Mouse (Mus musculus): Measurements from ENCODE around the gene Gm9044. TPM values are rescaled to one million over a fixed set of nuclear protein-coding genes. Genes with fewer than 3 reads are reported as not detected.
"Not testable (repeated sequence)": the region's sequence is repeated elsewhere in the genome, so short reads cannot be mapped to it uniquely, and the experiment has no call there.

The Gm9044 gene
- 0.08 TPM in 1 of 2 replicates, not detected in the other for polyA plus RNA-seq (2015; fragmentation: Nextera tagmentation; extraction: Ambion mirVana)

DNA sequence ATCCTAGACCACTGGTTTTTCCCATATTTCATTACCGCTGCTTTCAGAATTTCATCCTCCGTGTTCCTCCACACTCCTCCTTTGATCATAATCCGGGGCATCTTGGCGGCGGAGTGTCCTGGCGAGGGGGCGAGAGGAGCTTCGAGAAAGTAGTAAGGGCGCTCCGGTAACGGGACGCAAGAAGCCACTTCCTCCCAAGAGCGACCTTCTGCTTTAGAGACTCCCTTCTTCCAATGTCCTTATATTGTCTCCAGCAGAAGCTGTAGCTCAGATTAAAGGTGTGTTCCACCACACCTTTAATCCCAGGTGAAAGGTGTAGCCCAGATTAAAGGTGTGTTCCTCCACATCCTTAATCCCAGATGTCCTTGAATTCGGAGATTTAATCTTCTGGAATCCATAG, at the start of gene Gm9044:
TSS of gene Gm9044 (minus strand) at position 101 of the 400 bp plus-strand sequence.
- H3K9ac ChIP-seq; H3K4me2 ChIP-seq; H3K4me1 ChIP-seq (replicated peaks); H3K9me3 ChIP-seq; H3K4me3 ChIP-seq; H3K27me3 ChIP-seq; H3K27ac ChIP-seq; ATAC-seq (ENCODE audit: low FRiP score); H3K36me3 ChIP-seq: not testable (repeated sequence)
- WGBS, result no CpG with 5 or more reads among the region's 14 CpGs

DNA sequence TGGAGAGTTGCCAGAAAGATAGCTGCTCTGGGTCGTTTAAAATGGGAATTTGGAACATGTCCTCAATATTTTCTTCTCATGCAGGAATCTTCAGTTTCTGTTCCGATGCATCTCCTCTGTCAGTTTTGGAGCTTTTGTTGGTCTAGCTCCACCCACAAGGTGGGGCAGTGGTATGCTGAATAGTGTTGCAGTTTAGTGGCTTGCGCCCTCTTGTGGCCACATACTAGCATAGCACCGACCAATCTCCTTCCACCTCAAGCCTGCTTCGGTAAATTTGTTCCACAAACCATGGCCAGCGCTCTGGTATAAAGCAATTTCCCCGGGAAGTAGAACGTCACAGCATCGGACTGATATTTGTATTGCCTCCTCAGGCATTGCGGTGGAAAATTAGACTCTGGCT, 38.2 kb upstream of the Gm9044 start:
- Histone ChIP-seq H3K9me3 (no peaks in the 10 kb centered on the region), H3K9ac (no peak overlapping the region), H3K36me3 (no peaks in the 10 kb centered on the region), H3K27me3 (0 out of 2 replicates have a peak, but pooled peaks cover 4% of the 10 kb centered on the region), H3K4me2 (peak overlapping the region; percentile 36), H3K27ac (no peak overlapping the region), H3K4me1 (replicated peaks) (no peaks in the 10 kb centered on the region), H3K4me3 (0 out of 2 replicates have a peak overlapping the region, but pooled peaks have one; percentile 15)
- 8% methylated on average over 10 of the region's 10 CpGs for WGBS
- ATAC-seq (ENCODE audit: low FRiP score), result peak; percentile 88

DNA sequence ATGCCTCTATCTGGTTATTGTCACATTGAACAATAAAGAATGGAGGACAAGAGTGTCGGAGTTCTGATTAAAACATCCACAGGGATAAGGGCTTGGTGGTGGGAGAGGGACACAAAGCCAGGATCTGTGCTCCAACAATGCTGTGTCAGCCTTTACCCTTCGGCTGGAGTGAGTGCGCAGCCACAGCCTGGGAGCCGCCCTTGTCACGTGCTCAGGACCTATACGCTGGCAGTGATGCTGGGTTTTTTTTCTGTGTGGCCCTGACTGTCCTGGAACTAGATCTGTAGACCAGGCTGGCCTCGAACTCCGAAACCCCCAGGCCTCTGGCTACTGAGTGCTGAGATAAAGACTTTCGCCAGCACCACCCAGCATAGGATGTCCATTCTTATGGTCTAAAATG, 37.3 kb upstream of the Gm9044 start:
- Histone ChIP-seq H3K9ac (no peak overlapping the region), H3K27ac (no peak overlapping the region), H3K4me3 (no peak overlapping the region), H3K4me2 (no peak overlapping the region), H3K4me1 (replicated peaks) (no peaks in the 10 kb centered on the region), H3K36me3 (no peaks in the 10 kb centered on the region), H3K9me3 (no peaks in the 10 kb centered on the region), H3K27me3 (0 out of 2 replicates have a peak, but pooled peaks cover 4% of the 10 kb centered on the region)
- WGBS, result 80% methylated on average over 9 of the region's 9 CpGs
- no peak for ATAC-seq (ENCODE audit: low FRiP score)

DNA sequence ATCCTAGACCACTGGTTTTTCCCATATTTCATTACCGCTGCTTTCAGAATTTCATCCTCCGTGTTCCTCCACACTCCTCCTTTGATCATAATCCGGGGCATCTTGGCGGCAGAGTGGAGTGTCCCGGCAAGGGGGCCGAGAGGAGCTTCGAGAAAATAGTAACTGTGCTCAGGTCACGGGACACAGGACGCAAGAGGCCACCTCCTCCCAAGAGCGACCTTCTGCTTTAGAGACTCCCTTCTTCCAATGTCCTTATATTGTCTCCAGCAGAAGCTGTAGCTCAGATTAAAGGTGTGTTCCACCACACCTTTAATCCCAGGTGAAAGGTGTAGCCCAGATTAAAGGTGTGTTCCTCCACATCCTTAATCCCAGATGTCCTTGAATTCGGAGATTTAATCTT, 21.8 kb upstream of the Gm9044 start, which contains the start of gene Gm9049:
TSS of gene Gm9049 (minus strand) at position 101 of the 400 bp plus-strand sequence.
- not testable (repeated sequence) for H3K27ac ChIP-seq; H3K4me2 ChIP-seq; H3K9me3 ChIP-seq; H3K4me3 ChIP-seq; H3K27me3 ChIP-seq; ATAC-seq (ENCODE audit: low FRiP score); H3K36me3 ChIP-seq; H3K4me1 ChIP-seq (replicated peaks); H3K9ac ChIP-seq
- WGBS, result 75% methylated on average over 1 of the region's 11 CpGs

DNA sequence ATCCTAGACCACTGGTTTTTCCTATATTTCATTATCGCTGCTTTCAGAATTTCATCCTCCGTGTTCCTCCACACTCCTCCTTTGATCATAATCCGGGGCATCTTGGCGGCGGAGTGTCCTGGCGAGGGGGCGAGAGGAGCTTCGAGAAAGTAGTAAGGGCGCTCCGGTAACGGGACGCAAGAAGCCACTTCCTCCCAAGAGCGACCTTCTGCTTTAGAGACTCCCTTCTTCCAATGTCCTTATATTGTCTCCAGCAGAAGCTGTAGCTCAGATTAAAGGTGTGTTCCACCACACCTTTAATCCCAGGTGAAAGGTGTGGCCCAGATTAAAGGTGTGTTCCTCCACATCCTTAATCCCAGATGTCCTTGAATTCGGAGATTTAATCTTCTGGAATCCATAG, 16.4 kb upstream of the Gm9044 start, which contains the start of gene Gm9048:
TSS of gene Gm9048 (minus strand) at position 101 of the 400 bp plus-strand sequence.
- not testable (repeated sequence) for H3K4me3 ChIP-seq; H3K4me2 ChIP-seq; H3K27me3 ChIP-seq; H3K9me3 ChIP-seq; H3K4me1 ChIP-seq (replicated peaks); H3K9ac ChIP-seq; H3K36me3 ChIP-seq; ATAC-seq (ENCODE audit: low FRiP score); H3K27ac ChIP-seq
- WGBS, result 67% methylated on average over 1 of the region's 14 CpGs

DNA sequence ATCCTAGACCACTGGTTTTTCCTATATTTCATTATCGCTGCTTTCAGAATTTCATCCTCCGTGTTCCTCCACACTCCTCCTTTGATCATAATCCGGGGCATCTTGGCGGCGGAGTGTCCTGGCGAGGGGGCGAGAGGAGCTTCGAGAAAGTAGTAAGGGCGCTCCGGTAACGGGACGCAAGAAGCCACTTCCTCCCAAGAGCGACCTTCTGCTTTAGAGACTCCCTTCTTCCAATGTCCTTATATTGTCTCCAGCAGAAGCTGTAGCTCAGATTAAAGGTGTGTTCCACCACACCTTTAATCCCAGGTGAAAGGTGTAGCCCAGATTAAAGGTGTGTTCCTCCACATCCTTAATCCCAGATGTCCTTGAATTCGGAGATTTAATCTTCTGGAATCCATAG, 10.9 kb upstream of the Gm9044 start, which contains the start of gene Gm9046:
TSS of gene Gm9046 (minus strand) at position 101 of the 400 bp plus-strand sequence.
- H3K4me1 ChIP-seq (replicated peaks); H3K9ac ChIP-seq; H3K9me3 ChIP-seq; H3K27ac ChIP-seq; H3K4me3 ChIP-seq; ATAC-seq (ENCODE audit: low FRiP score); H3K27me3 ChIP-seq; H3K4me2 ChIP-seq; H3K36me3 ChIP-seq: not testable (repeated sequence)
- WGBS, result no CpG with 5 or more reads among the region's 14 CpGs

DNA sequence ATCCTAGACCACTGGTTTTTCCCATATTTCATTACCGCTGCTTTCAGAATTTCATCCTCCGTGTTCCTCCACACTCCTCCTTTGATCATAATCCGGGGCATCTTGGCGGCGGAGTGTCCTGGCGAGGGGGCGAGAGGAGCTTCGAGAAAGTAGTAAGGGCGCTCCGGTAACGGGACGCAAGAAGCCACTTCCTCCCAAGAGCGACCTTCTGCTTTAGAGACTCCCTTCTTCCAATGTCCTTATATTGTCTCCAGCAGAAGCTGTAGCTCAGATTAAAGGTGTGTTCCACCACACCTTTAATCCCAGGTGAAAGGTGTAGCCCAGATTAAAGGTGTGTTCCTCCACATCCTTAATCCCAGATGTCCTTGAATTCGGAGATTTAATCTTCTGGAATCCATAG, 5.5 kb upstream of the Gm9044 start, which contains the start of gene Gm9045:
TSS of gene Gm9045 (minus strand) at position 101 of the 400 bp plus-strand sequence.
- not testable (repeated sequence) for H3K4me1 ChIP-seq (replicated peaks)
- WGBS, result no CpG with 5 or more reads among the region's 14 CpGs

DNA sequence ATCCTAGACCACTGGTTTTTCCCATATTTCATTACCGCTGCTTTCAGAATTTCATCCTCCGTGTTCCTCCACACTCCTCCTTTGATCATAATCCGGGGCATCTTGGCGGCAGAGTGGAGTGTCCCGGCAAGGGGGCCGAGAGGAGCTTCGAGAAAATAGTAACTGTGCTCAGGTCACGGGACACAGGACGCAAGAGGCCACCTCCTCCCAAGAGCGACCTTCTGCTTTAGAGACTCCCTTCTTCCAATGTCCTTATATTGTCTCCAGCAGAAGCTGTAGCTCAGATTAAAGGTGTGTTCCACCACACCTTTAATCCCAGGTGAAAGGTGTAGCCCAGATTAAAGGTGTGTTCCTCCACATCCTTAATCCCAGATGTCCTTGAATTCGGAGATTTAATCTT, 5.3 kb downstream of the Gm9044 start, which contains the start of gene Gm9040:
TSS of gene Gm9040 (minus strand) at position 101 of the 400 bp plus-strand sequence.
- H3K36me3 ChIP-seq; H3K4me3 ChIP-seq; H3K9me3 ChIP-seq; H3K9ac ChIP-seq; ATAC-seq (ENCODE audit: low FRiP score); H3K27me3 ChIP-seq; H3K4me2 ChIP-seq; H3K4me1 ChIP-seq (replicated peaks); H3K27ac ChIP-seq: not testable (repeated sequence)
- WGBS, result no CpG with 5 or more reads among the region's 11 CpGs

More for the DNA sequence above, 5.5 kb upstream of the Gm9044 start, which contains the start of gene Gm9045:
- H3K27ac ChIP-seq; H3K27me3 ChIP-seq; H3K4me3 ChIP-seq; ATAC-seq (ENCODE audit: low FRiP score); H3K9me3 ChIP-seq; H3K9ac ChIP-seq; H3K36me3 ChIP-seq; H3K4me2 ChIP-seq: not testable (repeated sequence)

DNA sequence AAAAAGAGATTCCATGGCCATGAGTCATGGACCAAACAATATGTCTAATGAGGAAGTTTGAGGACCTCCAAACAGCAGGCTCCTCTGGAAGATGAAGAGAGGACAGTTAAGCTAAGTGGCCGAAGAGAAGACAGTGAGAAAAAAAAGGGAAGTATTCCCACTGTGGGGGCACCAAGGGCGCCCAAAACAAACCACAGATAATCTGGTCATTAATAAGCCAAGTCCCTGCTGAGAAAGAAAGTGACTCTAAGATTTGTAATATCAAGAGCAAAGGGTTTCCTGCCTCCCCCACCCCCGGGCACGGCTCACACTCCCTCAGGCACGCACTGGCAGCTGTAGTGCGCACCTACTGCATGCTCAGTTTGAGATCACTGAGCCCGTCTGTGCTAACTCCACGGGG, 13.2 kb downstream of the Gm9044 start:
- Histone ChIP-seq H3K4me1 (replicated peaks) (no peaks in the 10 kb centered on the region), H3K36me3 (no peaks in the 10 kb centered on the region), H3K9ac (no peak overlapping the region), H3K4me2 (no peak overlapping the region), H3K9me3 (no peaks in the 10 kb centered on the region), H3K4me3 (no peak overlapping the region), H3K27ac (no peak overlapping the region), H3K27me3 (no peaks in the 10 kb centered on the region)
- ATAC-seq (ENCODE audit: low FRiP score), result no peak
- 86% methylated on average over 8 of the region's 8 CpGs for WGBS

DNA sequence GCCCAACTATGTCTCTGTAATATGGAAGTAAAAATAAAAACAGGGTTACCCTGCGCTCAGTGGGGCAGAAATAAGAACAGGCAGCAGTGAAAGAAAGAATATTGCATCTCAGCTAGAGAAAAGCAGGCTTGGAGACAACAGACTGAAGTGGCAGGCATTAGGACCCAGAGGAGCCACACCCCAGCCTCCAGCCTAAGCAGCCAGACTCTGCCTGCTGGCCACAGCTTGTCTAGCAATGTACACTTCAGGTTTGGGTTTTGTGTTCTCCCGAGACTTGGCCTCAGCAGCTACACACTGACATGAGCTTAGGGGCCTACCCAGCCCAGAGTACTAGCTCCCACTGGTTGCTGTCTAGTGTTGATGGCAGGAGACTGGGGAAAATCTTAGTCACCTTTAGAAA, 30.1 kb downstream of the Gm9044 start:
- H3K4me2 ChIP-seq; H3K9ac ChIP-seq; H3K4me3 ChIP-seq; H3K9me3 ChIP-seq; H3K27ac ChIP-seq; H3K4me1 ChIP-seq (replicated peaks); ATAC-seq (ENCODE audit: low FRiP score); H3K36me3 ChIP-seq; H3K27me3 ChIP-seq: not testable (repeated sequence)
- WGBS, result 47% methylated on average over 2 of the region's 2 CpGs

DNA sequence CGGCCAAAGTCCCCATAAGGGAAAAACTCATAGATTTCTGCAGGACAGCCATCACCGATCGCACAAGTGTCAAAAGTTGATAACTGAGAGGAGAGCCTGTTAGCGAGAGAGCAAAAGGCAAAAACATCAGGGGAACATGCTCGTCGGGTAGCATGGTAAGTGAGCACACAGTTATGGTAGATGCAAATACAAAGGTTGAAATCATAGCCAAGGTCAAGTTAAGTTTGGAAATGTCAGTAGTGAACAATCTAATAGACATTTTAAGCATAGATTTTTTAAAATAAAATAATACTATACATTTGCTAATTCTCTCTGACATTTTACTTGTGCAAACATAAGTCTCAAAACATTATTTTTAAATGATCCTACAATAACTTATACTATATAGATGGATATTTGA, 37.3 kb downstream of the Gm9044 start, which contains the start of gene Iltifb:
TSS of gene Iltifb (minus strand) at position 101 of the 400 bp plus-strand sequence.
- Histone ChIP-seq H3K9me3 (no peaks in the 10 kb centered on the region), H3K4me3 (no peak within 1 kb of the TSS), H3K36me3 (no peaks in the 10 kb centered on the region), H3K27ac (no peak within 1 kb of the TSS), H3K4me1 (replicated peaks) (no peaks in the 10 kb centered on the region), H3K4me2 (no peak within 1 kb of the TSS), H3K27me3 (no peaks in the 10 kb centered on the region), H3K9ac (no peak within 1 kb of the TSS)
- no peak for ATAC-seq (ENCODE audit: low FRiP score)
- WGBS, result 94% methylated on average over 6 of the region's 6 CpGs

DNA sequence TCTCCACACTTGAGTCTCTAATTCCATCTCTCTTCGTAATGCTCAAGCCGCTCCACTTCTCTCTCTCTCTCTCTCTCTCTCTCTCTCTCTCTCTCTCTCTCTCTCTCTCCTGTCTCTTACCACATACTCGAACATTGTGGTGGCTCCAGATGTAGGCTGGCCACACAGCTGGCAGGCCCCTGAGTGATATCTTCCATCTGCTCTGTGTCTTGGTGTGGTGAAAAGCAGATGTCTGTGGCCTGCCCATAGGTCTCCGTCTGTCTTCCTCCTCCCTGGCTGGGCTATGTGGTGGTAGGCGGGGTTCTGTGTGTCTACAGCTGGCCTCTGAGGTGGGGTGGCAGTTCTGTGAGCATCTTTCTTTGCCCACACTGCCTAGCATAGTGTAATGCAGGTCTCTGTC, 49.2 kb downstream of the Gm9044 start:
- ATAC-seq (ENCODE audit: low FRiP score); H3K9me3 ChIP-seq; H3K4me3 ChIP-seq; H3K4me1 ChIP-seq (replicated peaks); H3K36me3 ChIP-seq; H3K9ac ChIP-seq; H3K27me3 ChIP-seq; H3K27ac ChIP-seq; H3K4me2 ChIP-seq: not testable (repeated sequence)
- WGBS, result 90% methylated on average over 2 of the region's 5 CpGs

DNA sequence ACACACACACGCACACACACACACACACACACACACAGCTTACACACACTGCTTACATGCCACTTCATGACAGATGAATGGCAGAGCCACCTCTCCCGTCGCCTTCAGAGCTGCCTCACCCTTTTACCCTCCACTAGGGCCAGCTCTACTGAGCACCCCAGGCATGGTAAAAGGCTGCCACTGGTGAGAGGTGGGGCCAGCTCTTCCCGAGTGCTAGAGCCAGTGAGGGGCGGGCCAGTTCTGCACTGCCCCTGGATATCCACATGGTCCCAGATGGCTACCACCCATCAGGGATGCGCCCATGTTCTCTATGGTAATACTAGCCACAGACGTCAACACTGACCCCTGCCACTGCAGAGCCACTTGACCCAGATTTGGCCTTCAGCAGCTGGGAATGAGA, 49.6 kb downstream of the Gm9044 start:
- H3K36me3 ChIP-seq; H3K4me3 ChIP-seq; H3K9me3 ChIP-seq; H3K4me2 ChIP-seq; H3K9ac ChIP-seq; H3K27me3 ChIP-seq; H3K4me1 ChIP-seq (replicated peaks); ATAC-seq (ENCODE audit: low FRiP score); H3K27ac ChIP-seq: not testable (repeated sequence)
- WGBS, result 89% methylated on average over 6 of the region's 7 CpGs

All from hindbrain, embryonic 13.5 days (tissue).